Comparison of ENCODE assay signal across 27 mouse cellular contexts in the genomic region with DNA sequence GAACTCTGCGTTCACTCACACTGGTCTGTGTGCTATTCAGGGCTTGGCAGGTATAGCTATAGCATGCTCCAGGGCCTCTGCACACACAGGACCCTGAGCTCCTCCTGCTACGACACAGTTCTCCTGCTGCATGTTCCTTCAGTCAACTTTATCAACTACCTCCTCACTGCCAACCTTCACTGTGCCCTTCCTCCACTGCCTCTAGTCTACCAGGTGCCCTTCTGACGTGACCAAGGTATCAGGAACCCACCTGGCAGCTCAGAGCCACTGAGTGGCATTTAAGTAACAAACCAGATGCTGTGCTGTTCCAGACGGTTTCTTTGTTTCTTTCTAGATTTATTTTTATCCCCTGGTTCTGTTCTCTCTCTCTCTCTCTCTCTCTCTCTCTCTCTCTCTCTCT. TPM values are rescaled to one million over a fixed set of nuclear protein-coding genes. Genes with fewer than 3 reads are reported as not detected.
DNase-seq lines count a peak whose midpoint lies in the region; ATAC-seq and TF ChIP-seq lines count a peak whose summit lies in the region.
"Had no signal": no experiment of that assay in that cellular context is flagged by ENCODE, and none has a peak within 500 bp of the region (broad histone marks: within the 10 kb centered on the region; RNA-seq: fewer than 3 reads in every experiment).

No protein-coding gene starts in this region.

- no peaks in the 10 kb centered on the region; the same call in 1 of the 2 replicates for H3K79me2 ChIP-seq in MEL (ENCODE audit: control insufficient read depth, insufficient read depth, low read length, poor library complexity)

- no peak for TF ChIP-seq CTCF in thymus, adult 2 months (IDR thresholded peaks at IDR 0.05; ENCODE audit: borderline replicate concordance, control insufficient read depth, extremely low read depth, insufficient read depth, low read length, poor library complexity)
- TF ChIP-seq CTCF in MEL (IDR thresholded peaks at IDR 0.05 in 2 of 3, conservative IDR thresholded peaks at IDR 0.05 in 1 of 3; ENCODE audit: control insufficient read depth in 1 of 3, insufficient read depth in 1 of 3, low read depth in 2 of 3, low read length in 3 of 3, poor library complexity in 1 of 3, severe bottlenecking in 1 of 3): no peak

- H3K36me3 ChIP-seq in megakaryocyte, embryonic 14.5 days (replicated peaks; ENCODE audit: low read length): no peaks in the 10 kb centered on the region
- H3K36me3 ChIP-seq in thymus, adult 2 months (ENCODE audit: control insufficient read depth, insufficient read depth, low read length): no peaks in the 10 kb centered on the region
- H3K36me3 ChIP-seq in MEL (ENCODE audit: control insufficient read depth in 1 of 2, insufficient read depth in 2 of 2, low read length in 2 of 2): peaks cover 0 to 27% of the 10 kb centered on the region in 2 experiments; a peak in 2 of 4 replicates
- H3K36me3 ChIP-seq: forebrain, embryonic 10.5 days; heart, embryonic 10.5 days; heart, embryonic 13.5 days; hindbrain, embryonic 13.5 days had no signal

- H3K9ac ChIP-seq in MEL (ENCODE audit: control insufficient read depth, low read depth, low read length, poor library complexity, severe bottlenecking): no peak overlapping the region
- H3K9ac ChIP-seq: forebrain, embryonic 13.5 days; heart, embryonic 13.5 days; hindbrain, embryonic 13.5 days had no signal

- peaks cover 41% of the 10 kb centered on the region for H3K27me3 ChIP-seq in megakaryocyte, embryonic 14.5 days (replicated peaks)
- no peaks in the 10 kb centered on the region for H3K27me3 ChIP-seq in thymus, adult 2 months (ENCODE audit: control insufficient read depth, insufficient read depth, low read length)
- H3K27me3 ChIP-seq in MEL (ENCODE audit: control insufficient read depth in 1 of 2, insufficient read depth in 2 of 2, low read length in 2 of 2): no peaks in the 10 kb centered on the region

- no peak for TF ChIP-seq POLR2A in thymus, adult 2 months (IDR thresholded peaks at IDR 0.05; ENCODE audit: control insufficient read depth, extremely low read depth, insufficient read depth, low read length, poor library complexity)
- no peak for TF ChIP-seq POLR2A in MEL (IDR thresholded peaks at IDR 0.05; ENCODE audit: control insufficient read depth in 1 of 2, insufficient read depth in 1 of 2, low read depth in 1 of 2, low read length in 2 of 2, poor library complexity in 1 of 2)

- no peaks in the 10 kb centered on the region for H3K9me3 ChIP-seq in megakaryocyte, embryonic 14.5 days
- H3K9me3 ChIP-seq in MEL (replicated peaks; ENCODE audit: insufficient read depth, low read length): no peaks in the 10 kb centered on the region
- H3K9me3 ChIP-seq: forebrain, embryonic 10.5 days; forebrain, embryonic 13.5 days; heart, embryonic 10.5 days; heart, embryonic 13.5 days; hindbrain, embryonic 13.5 days had no signal

- peak overlapping the region; percentile 80 for H3K27ac ChIP-seq in thymus, adult 2 months (ENCODE audit: control insufficient read depth, insufficient read depth, low read length)
- no peak overlapping the region for H3K27ac ChIP-seq in MEL (ENCODE audit: control insufficient read depth, low read depth, low read length)
- H3K27ac ChIP-seq: forebrain, embryonic 10.5 days; forebrain, embryonic 13.5 days; heart, embryonic 13.5 days; hindbrain, embryonic 13.5 days had no signal

- no peak for ATAC-seq in megakaryocyte, adult 5-6 weeks (ENCODE audit: poor library complexity, severe bottlenecking)
- ATAC-seq: activated CD4-positive, CD25-positive, alpha-beta regulatory T cell, adult 4 months; CD4-positive, CD25-positive, alpha-beta regulatory T cell, adult 4 months; forebrain, embryonic 13.5 days; forebrain, embryonic 16.5 days; hindbrain, embryonic 16.5 days had no signal

- peaks cover 100% of the 10 kb centered on the region for H3K4me1 ChIP-seq in megakaryocyte, embryonic 14.5 days
- H3K4me1 ChIP-seq in thymus, adult 2 months (replicated peaks; ENCODE audit: control insufficient read depth, insufficient read depth, low read length): peaks cover 90% of the 10 kb centered on the region
- H3K4me1 ChIP-seq in MEL (ENCODE audit: control insufficient read depth in 1 of 2, insufficient read depth in 2 of 2, low read length in 2 of 2): peaks cover 10 to 46% of the 10 kb centered on the region in 2 experiments

- peak overlapping the region; percentile 18 for H3K4me3 ChIP-seq in megakaryocyte, embryonic 14.5 days (replicated peaks)
- H3K4me3 ChIP-seq in thymus, adult 2 months (ENCODE audit: control insufficient read depth, insufficient read depth, low read length): no peak overlapping the region
- no peak overlapping the region for H3K4me3 ChIP-seq in MEL (ENCODE audit: control insufficient read depth in 1 of 2, insufficient read depth in 1 of 2, low read depth in 2 of 2, low read length in 2 of 2)
- H3K4me3 ChIP-seq: forebrain, embryonic 10.5 days; forebrain, embryonic 13.5 days; heart, adult 2 months; heart, embryonic 10.5 days; heart, embryonic 13.5 days; hindbrain, embryonic 13.5 days had no signal

- TF ChIP-seq RAD21 in MEL (IDR thresholded peaks at IDR 0.05; ENCODE audit: low read depth, low read length): no peak

- peak; percentile 37 for DNase-seq in thymus, adult 2 months
- DNase-seq in thymus, adult 18-20 months: no peak
- peak; percentile 17 for DNase-seq in MEL (ENCODE audit: low read depth, low spot score)
- DNase-seq in thymus, postnatal 25 days: peak; percentile 43
- no peak for DNase-seq in ovary, adult 18-20 months (ENCODE audit: low spot score)
- no peak for DNase-seq in kidney, adult 9 months
- DNase-seq: adrenal gland, adult 8-10 months; adrenal gland, postnatal 25 days; cerebellum, adult 18-20 months; cerebellum, adult 9-10 months; cerebellum, postnatal 14 days; gastrocnemius, postnatal 10 days; gastrocnemius, postnatal 36 days; heart, adult 2 months; heart, postnatal 14 days; heart, postnatal 4 days had no signal

- TF ChIP-seq EP300 in MEL (IDR thresholded peaks at IDR 0.05; ENCODE audit: low read depth in 1 of 2, low read length in 2 of 2): no peak

- 32% methylated on average over 4 of the region's 4 CpGs for WGBS in thymus, adult 2 months

TF ChIP-seq in MEL, 35 proteins besides CTCF, POLR2A, EP300 and RAD21:
- TF ChIP-seq MAZ (IDR thresholded peaks at IDR 0.05; ENCODE audit: low read depth, low read length): no peak
- no peak for TF ChIP-seq USF2 (IDR thresholded peaks at IDR 0.05; ENCODE audit: borderline replicate concordance in 1 of 2, insufficient read depth in 1 of 2, low read depth in 1 of 2, low read length in 2 of 2)
- no peak for TF ChIP-seq POLR2AphosphoS2 (IDR thresholded peaks at IDR 0.05; ENCODE audit: low read length)
- TF ChIP-seq E2F4 (IDR thresholded peaks at IDR 0.05; ENCODE audit: borderline replicate concordance, low read depth, low read length): no peak
- TF ChIP-seq ZC3H11A (IDR thresholded peaks at IDR 0.05; ENCODE audit: low read depth, low read length): no peak
- TF ChIP-seq CHD1 (IDR thresholded peaks at IDR 0.05; ENCODE audit: low read depth, low read length): no peak
- TF ChIP-seq RCOR1 (IDR thresholded peaks at IDR 0.05; ENCODE audit: low read depth, low read length): no peak
- TF ChIP-seq MXI1 (IDR thresholded peaks at IDR 0.05; ENCODE audit: low read depth, low read length): no peak
- no peak for TF ChIP-seq ETS1 (IDR thresholded peaks at IDR 0.05; ENCODE audit: low read depth, low read length)
- TF ChIP-seq ELF1 (IDR thresholded peaks at IDR 0.05; ENCODE audit: low read depth, low read length): no peak
- no peak for TF ChIP-seq NRF1 (IDR thresholded peaks at IDR 0.05; ENCODE audit: insufficient read depth, low read depth, low read length, poor library complexity, severe bottlenecking)
- no peak for TF ChIP-seq ZNF384 (IDR thresholded peaks at IDR 0.05; ENCODE audit: low read depth, low read length)
- no peak for TF ChIP-seq ZMIZ1 (IDR thresholded peaks at IDR 0.05; ENCODE audit: low read depth, low read length)
TF ChIP-seq in MEL: peak in this region for 0.

RNA-seq across cellular contexts. Expression of a gene that starts 8.3 kb away (rescaled TPM):
- 54.9 and 189 TPM in 2 replicates for polyA plus RNA-seq in megakaryocyte, embryonic 14.5 days (2012; ENCODE audit: insufficient read depth, low replicate concordance)
- 29.5 and 30.0 TPM in 2 replicates for total RNA-seq in megakaryocyte, adult 5-6 weeks (2015)
- total RNA-seq in megakaryocyte, adult 5-6 weeks (2017): 25.1 and 26.5 TPM in 2 replicates
- polyA plus RNA-seq in thymus, adult 2 months (2012; rRNA removed): 62.3 and 76.8 TPM in 2 replicates
- 10.5 and 11.1 TPM in 2 replicates for total RNA-seq in MEL (2012; rRNA removed)
- polyA plus RNA-seq in MEL (2012; ENCODE audit: insufficient read depth in 1 of 2, insufficient read length in 2 of 2, low read depth in 1 of 2, low replicate concordance in 2 of 2, missing spikeins in 1 of 2): 100 to 1,000 TPM in 1 of 2 experiments, not detected in 1; 102 TPM

Comparison
In these comparisons a context has a peak if more than half of its experiments do, and no peak if none do; other contexts are left out.
1. DNase-seq: peak in thymus, adult 2 months (single experiment), MEL (single experiment) and thymus, postnatal 25 days (single experiment); none in thymus, adult 18-20 months (0 of 2), ovary, adult 18-20 months (single experiment) and kidney, adult 9 months (single experiment).